Mouse (Mus musculus) 416B (cell line): ENCODE measurements around the gene C130050O18Rik.

Experiments used
- DNase-seq: peaks from one replicate; pipeline ENCODE4 v3.0.0; 2011; ENCODE audit warnings: low read depth

The C130050O18Rik gene

GRCm38 (mm10) chr5:139404801-139405401 is at the start of gene C130050O18Rik:
TSS of gene C130050O18Rik (plus strand) at chr5:139405280.
- DNase-seq: peak; percentile 89

GRCm38 (mm10) chr5:139358653-139359052 is 46.4 kb upstream of the C130050O18Rik start:
- peak; percentile 72 for DNase-seq

- DNase-seq: no peak
Measured at GRCm38 (mm10) chr5:139359244-139359643, 45.8 kb upstream of the C130050O18Rik start.

- no peak for DNase-seq
Measured at GRCm38 (mm10) chr5:139363858-139364257, 41.2 kb upstream of the C130050O18Rik start.

GRCm38 (mm10) chr5:139364260-139364910 is 40.7 kb upstream of the C130050O18Rik start:
- peak; percentile 83 for DNase-seq

- peak; percentile 28 for DNase-seq
Measured at GRCm38 (mm10) chr5:139364911-139365571, 40.0 kb upstream of the C130050O18Rik start.

GRCm38 (mm10) chr5:139365827-139366226 is 39.3 kb upstream of the C130050O18Rik start:
- DNase-seq: peak; percentile 68

GRCm38 (mm10) chr5:139366484-139366883 is 38.6 kb upstream of the C130050O18Rik start:
- DNase-seq: peak; percentile 25

- no peak for DNase-seq
Measured at GRCm38 (mm10) chr5:139367884-139368458, 37.1 kb upstream of the C130050O18Rik start.

- DNase-seq: no peak
Measured at GRCm38 (mm10) chr5:139368638-139369320, 36.3 kb upstream of the C130050O18Rik start.

- DNase-seq: no peak
Measured at GRCm38 (mm10) chr5:139370336-139370735, 34.7 kb upstream of the C130050O18Rik start.

- no peak for DNase-seq
Measured at GRCm38 (mm10) chr5:139371118-139371517, 34.0 kb upstream of the C130050O18Rik start.

- peak; percentile 95 for DNase-seq
Measured at GRCm38 (mm10) chr5:139371631-139372401, 33.3 kb upstream of the C130050O18Rik start.

GRCm38 (mm10) chr5:139373126-139373525 is 32.0 kb upstream of the C130050O18Rik start:
- DNase-seq: peak; percentile 69

- DNase-seq: no peak
Measured at GRCm38 (mm10) chr5:139373889-139374444, 31.1 kb upstream of the C130050O18Rik start.

- DNase-seq: no peak
Measured at GRCm38 (mm10) chr5:139374841-139375240, 30.2 kb upstream of the C130050O18Rik start.

GRCm38 (mm10) chr5:139377468-139378270 is 27.4 kb upstream of the C130050O18Rik start, which contains the start of gene Gpr146:
TSS of gene Gpr146 (plus strand) at chr5:139377697.
- DNase-seq: peak; percentile 96

- DNase-seq: no peak
Measured at GRCm38 (mm10) chr5:139378271-139378556, 26.9 kb upstream of the C130050O18Rik start.

GRCm38 (mm10) chr5:139378986-139379629 is 26.0 kb upstream of the C130050O18Rik start:
- peak; percentile 53 for DNase-seq
